Mouse (Mus musculus) hindbrain, embryonic 16.5 days (tissue): ENCODE measurements around the gene Gria1. TPM values are rescaled to one million over a fixed set of nuclear protein-coding genes. Genes with fewer than 3 reads are reported as not detected.

Experiments
- ATAC-seq: fragments of 200-750 bp; cut with Nextera tagmentation; 2 replicates; pipeline ENCODE4 v1.8.0; 2017; ENCODE audit warnings: moderate TSS enrichment, moderate library complexity
- H3K27ac ChIP-seq: fragments of 300-500 bp; sonication (generic); 2 replicates; pipeline ENCODE4 v1.5.1; 2014; ENCODE audit warnings: low read depth, mild to moderate bottlenecking, control low read depth, low read length, moderate library complexity
- H3K27me3 ChIP-seq: fragments of 300-500 bp; sonication (generic); replicated peaks from 2 replicates; pipeline ENCODE4 v1.6.1; 2014; ENCODE audit warnings: low read length; ENCODE audit not compliant: control insufficient read depth, insufficient read depth
- H3K36me3 ChIP-seq: fragments of 300-500 bp; sonication (generic); 2 replicates; pipeline ENCODE4 v1.6.1; 2014; ENCODE audit warnings: mild to moderate bottlenecking, low read length, moderate library complexity, mixed read lengths; ENCODE audit not compliant: control insufficient read depth, insufficient read depth
- H3K4me1 ChIP-seq: fragments of 300-500 bp; sonication (generic); 2 replicates; pipeline ENCODE4 v1.6.1; 2014; ENCODE audit warnings: low read depth, low read length; ENCODE audit not compliant: control insufficient read depth, insufficient read depth
- H3K4me2 ChIP-seq: fragments of 300-500 bp; sonication (generic); 2 replicates; pipeline ENCODE4 v1.6.1; 2014; ENCODE audit warnings: mild to moderate bottlenecking, low read length, control low read depth, moderate library complexity
- H3K4me3 ChIP-seq: fragments of 300-500 bp; sonication (generic); 2 replicates; pipeline ENCODE4 v1.5.1; 2014; ENCODE audit warnings: mild to moderate bottlenecking, low read length, control low read depth, moderate library complexity
- H3K9ac ChIP-seq: fragments of 300-500 bp; sonication (generic); 2 replicates; pipeline ENCODE4 v1.6.1; 2014; ENCODE audit warnings: low read depth, mild to moderate bottlenecking, control low read depth, low read length, moderate library complexity
- H3K9me3 ChIP-seq: fragments of 300-500 bp; sonication (generic); 2 replicates; pipeline ENCODE4 v1.6.1; 2014; ENCODE audit warnings: mild to moderate bottlenecking, low read length, moderate library complexity; ENCODE audit not compliant: control insufficient read depth
- WGBS: fragments of 180-500 bp; shearing (Covaris S2); extraction: QIAGEN DNeasy Blood & Tissue Kit; methylation state at CpG from one replicate; pipeline ENCODE4 v1.1.7; 2014; 5-methylcytosine and 5-hydroxymethylcytosine counted together
- polyA plus RNA-seq: library from polyadenylated mRNA; unstranded; fragments of >200 nt; fragmentation: Nextera tagmentation; extraction: Ambion mirVana; gene quantifications from 2 replicates; pipeline ENCODE4 v1.2.1, GENCODE M21; 2015

The Gria1 gene
- polyA plus RNA-seq, 1 experiment from 2014 or later, result 47.7 TPM

- WGBS, result 43% methylated on average over 3 of the region's 3 CpGs
- no peaks in the 10 kb centered on the region for H3K27me3 ChIP-seq
- H3K9ac ChIP-seq, result no peak overlapping the region
- H3K9me3 ChIP-seq, result no peaks in the 10 kb centered on the region
- H3K4me1 ChIP-seq, result no peaks in the 10 kb centered on the region; the same call in 1 of the 2 replicates
- H3K36me3 ChIP-seq, result no peaks in the 10 kb centered on the region
- H3K4me2 ChIP-seq, result no peak overlapping the region
- ATAC-seq, result no peak
- no peak overlapping the region for H3K4me3 ChIP-seq
- H3K27ac ChIP-seq, result no peak overlapping the region
Measured at GRCm38 (mm10) chr11:57176552-57176951, 165.4 kb downstream of the Gria1 start.

DNA sequence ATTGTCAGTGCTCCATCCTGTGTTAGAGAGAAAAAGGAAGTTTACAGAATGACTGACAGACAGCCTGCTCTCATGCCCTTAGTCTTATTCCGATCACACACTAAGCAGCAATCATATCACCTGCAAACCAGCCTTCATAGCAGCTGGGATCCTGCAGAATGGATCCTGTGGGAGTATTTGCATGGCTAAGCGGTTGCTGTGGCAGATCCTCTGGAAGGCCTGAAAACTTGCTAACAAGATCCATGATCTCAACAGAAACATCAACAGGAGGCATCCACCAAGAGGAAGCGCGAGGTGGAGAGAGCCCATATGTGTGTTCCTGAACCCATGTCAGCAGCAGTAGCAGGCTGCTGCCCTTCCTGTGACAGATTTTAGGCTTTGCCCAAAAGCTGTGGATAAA is 173.0 kb downstream of the Gria1 start:
- Histone ChIP-seq H3K9me3 (no peaks in the 10 kb centered on the region), H3K36me3 (no peaks in the 10 kb centered on the region), H3K9ac (no peak overlapping the region), H3K4me3 (no peak overlapping the region), H3K27ac (no peak overlapping the region), H3K27me3 (no peaks in the 10 kb centered on the region), H3K4me1 (no peaks in the 10 kb centered on the region), H3K4me2 (no peak overlapping the region)
- ATAC-seq, result no peak
- WGBS, result 86% methylated on average over 4 of the region's 4 CpGs

DNA sequence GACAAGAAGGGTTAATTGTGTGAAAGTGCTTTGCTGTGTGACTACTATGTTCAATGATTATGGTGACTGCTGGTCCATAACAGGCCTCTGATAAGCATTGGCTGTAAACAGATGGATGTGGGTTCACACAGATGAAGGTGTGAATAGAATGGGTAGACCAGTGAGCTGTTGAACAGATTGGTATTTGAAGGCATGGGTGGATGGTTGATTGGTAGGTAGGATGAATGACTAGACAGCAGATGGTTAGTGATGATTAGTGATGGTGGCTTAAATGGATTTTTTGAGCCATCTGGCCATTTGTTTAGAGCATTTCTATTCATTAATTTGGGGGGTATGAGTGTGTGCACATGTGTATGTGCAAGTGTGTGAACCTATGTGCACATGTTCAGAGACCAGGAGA is 173.9 kb downstream of the Gria1 start:
- no peak overlapping the region for H3K4me2 ChIP-seq
- no peak for ATAC-seq
- H3K36me3 ChIP-seq, result no peaks in the 10 kb centered on the region
- no peak overlapping the region for H3K27ac ChIP-seq
- no peaks in the 10 kb centered on the region for H3K9me3 ChIP-seq
- H3K4me3 ChIP-seq, result no peak overlapping the region
- H3K4me1 ChIP-seq, result no peaks in the 10 kb centered on the region
- no peak overlapping the region for H3K9ac ChIP-seq
- no peaks in the 10 kb centered on the region for H3K27me3 ChIP-seq

DNA sequence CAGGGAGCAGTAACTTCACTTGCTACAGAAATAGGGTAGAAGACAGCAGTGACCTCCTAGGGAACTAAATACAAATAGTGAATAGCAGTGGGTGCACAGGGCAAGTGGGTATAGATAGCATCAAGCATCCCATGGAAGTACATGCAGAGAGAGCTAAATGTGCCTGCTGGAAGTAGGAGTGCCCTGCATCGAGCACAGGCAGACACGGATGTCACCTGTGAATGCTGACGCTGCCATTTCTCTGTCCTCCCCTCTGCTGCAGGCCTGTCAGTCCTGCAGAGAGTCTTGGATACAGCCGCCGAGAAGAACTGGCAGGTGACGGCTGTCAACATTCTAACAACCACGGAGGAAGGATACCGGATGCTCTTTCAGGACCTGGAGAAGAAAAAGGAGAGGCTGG is 178.2 kb downstream of the Gria1 start:
- H3K27ac ChIP-seq, result no peak overlapping the region
- no peaks in the 10 kb centered on the region for H3K36me3 ChIP-seq
- H3K4me1 ChIP-seq, result no peaks in the 10 kb centered on the region
- WGBS, result 91% methylated on average over 8 of the region's 8 CpGs
- no peaks in the 10 kb centered on the region for H3K9me3 ChIP-seq
- no peak overlapping the region for H3K4me3 ChIP-seq
- H3K27me3 ChIP-seq, result no peaks in the 10 kb centered on the region
- H3K4me2 ChIP-seq, result no peak overlapping the region
- ATAC-seq, result no peak
- H3K9ac ChIP-seq, result no peak overlapping the region

GRCm38 (mm10) chr11:57194746-57195145 is 183.6 kb downstream of the Gria1 start:
- Histone ChIP-seq H3K4me3 (no peak overlapping the region), H3K27me3 (no peaks in the 10 kb centered on the region), H3K9ac (no peak overlapping the region), H3K4me2 (no peak overlapping the region), H3K27ac (no peak overlapping the region), H3K36me3 (no peaks in the 10 kb centered on the region), H3K9me3 (no peaks in the 10 kb centered on the region), H3K4me1 (no peaks in the 10 kb centered on the region)
- no peak for ATAC-seq
- 89% methylated on average over 5 of the region's 5 CpGs for WGBS

- 69% methylated on average over 10 of the region's 10 CpGs for WGBS
- no peak overlapping the region for H3K27ac ChIP-seq
- ATAC-seq, result no peak
- H3K36me3 ChIP-seq, result no peaks in the 10 kb centered on the region
- H3K27me3 ChIP-seq, result no peaks in the 10 kb centered on the region
- H3K4me2 ChIP-seq, result no peak overlapping the region
- no peak overlapping the region for H3K9ac ChIP-seq
- no peaks in the 10 kb centered on the region for H3K9me3 ChIP-seq
- H3K4me3 ChIP-seq, result no peak overlapping the region
- no peaks in the 10 kb centered on the region for H3K4me1 ChIP-seq
Measured at GRCm38 (mm10) chr11:57201245-57201976, 190.2 kb downstream of the Gria1 start.

- no peaks in the 10 kb centered on the region for H3K4me1 ChIP-seq
- no peak overlapping the region for H3K9ac ChIP-seq
- H3K36me3 ChIP-seq, result no peaks in the 10 kb centered on the region
- H3K4me2 ChIP-seq, result no peak overlapping the region
- no peak overlapping the region for H3K4me3 ChIP-seq
- 46% methylated on average over 6 of the region's 6 CpGs for WGBS
- no peaks in the 10 kb centered on the region for H3K9me3 ChIP-seq
- no peaks in the 10 kb centered on the region for H3K27me3 ChIP-seq
- H3K27ac ChIP-seq, result no peak overlapping the region
- ATAC-seq, result no peak
Measured at GRCm38 (mm10) chr11:57204371-57204770, 193.2 kb downstream of the Gria1 start.

DNA sequence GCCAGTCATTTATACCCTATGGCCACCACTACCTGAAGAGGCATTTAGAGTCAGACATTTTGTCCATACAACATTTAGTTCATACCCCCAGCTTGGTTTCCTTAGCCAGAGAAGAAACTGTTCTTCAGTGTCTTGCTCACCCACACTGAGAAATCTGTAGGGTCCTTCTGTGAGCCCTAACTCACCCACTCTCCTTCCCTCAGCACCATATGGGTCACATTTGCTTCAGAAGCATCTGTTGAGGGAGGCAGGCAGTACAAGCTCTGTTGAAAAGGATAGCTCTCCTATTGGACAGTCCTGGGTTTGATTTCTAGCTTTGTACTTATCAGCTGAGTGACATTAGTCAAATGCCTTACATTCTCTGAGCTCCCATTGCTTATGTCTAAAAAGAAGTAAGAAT is 196.1 kb downstream of the Gria1 start:
- no peak overlapping the region for H3K4me3 ChIP-seq
- no peak overlapping the region for H3K4me2 ChIP-seq
- no peak overlapping the region for H3K27ac ChIP-seq
- H3K4me1 ChIP-seq, result no peaks in the 10 kb centered on the region
- ATAC-seq, result no peak
- H3K27me3 ChIP-seq, result no peaks in the 10 kb centered on the region
- H3K36me3 ChIP-seq, result no peaks in the 10 kb centered on the region
- H3K9ac ChIP-seq, result no peak overlapping the region
- H3K9me3 ChIP-seq, result no peaks in the 10 kb centered on the region

DNA sequence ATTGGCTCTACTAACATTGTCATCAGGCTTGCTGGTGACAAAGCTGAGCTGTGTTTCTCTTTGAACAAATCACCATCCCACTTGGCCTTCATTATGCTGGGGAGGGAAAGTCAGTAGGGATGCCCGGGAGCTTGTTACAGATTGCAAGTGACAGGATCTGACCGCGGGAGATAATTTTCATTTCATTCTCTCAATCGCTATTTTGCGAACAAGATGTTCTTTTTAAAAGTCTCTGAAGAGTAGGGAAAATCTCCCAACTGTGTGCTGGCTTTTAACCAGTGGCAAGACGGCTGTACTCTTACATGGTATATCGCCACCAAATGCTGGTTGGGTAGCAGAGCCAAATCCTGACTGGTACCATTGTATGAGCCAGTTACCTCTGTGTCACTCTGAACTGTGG is 202.9 kb downstream of the Gria1 start:
- Histone ChIP-seq H3K27ac (no peak overlapping the region), H3K4me2 (no peak overlapping the region), H3K36me3 (0 out of 2 replicates have a peak, but pooled peaks cover 3% of the 10 kb centered on the region), H3K4me3 (no peak overlapping the region), H3K9me3 (no peaks in the 10 kb centered on the region), H3K4me1 (no peaks in the 10 kb centered on the region), H3K9ac (no peak overlapping the region), H3K27me3 (no peaks in the 10 kb centered on the region)
- WGBS, result 75% methylated on average over 7 of the region's 7 CpGs
- ATAC-seq, result no peak

DNA sequence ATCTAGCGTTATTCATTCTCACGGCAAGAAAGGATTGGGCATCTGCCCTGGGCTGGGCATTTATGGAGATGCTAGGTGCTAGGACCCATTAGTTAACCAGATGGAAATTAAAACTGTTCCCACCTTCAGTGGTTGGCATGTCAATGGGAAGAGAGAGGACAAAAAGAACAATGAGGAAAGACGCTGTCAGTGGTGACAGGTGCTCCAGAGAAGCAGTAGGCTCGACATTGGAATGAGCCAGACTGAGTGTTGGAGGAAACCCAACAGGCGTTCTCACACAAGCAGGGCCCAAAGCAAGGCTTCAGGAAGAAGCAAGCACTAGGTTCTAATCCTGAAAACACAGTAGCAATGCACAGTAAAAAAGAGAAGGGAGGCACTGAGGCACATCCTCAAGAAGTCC is 203.4 kb downstream of the Gria1 start:
- Histone ChIP-seq H3K36me3 (0 out of 2 replicates have a peak, but pooled peaks cover 3% of the 10 kb centered on the region), H3K4me2 (no peak overlapping the region), H3K4me1 (no peaks in the 10 kb centered on the region), H3K27me3 (no peaks in the 10 kb centered on the region), H3K4me3 (no peak overlapping the region), H3K9ac (no peak overlapping the region), H3K27ac (no peak overlapping the region), H3K9me3 (no peaks in the 10 kb centered on the region)
- 64% methylated on average over 5 of the region's 5 CpGs for WGBS
- no peak for ATAC-seq
